ENCODE assay signal across 8 mouse cellular contexts in genomic region chr3:88337367-88338020, GRCm38 (mm10). TPM values are rescaled to one million over a fixed set of nuclear protein-coding genes. Genes with fewer than 3 reads are reported as not detected.
DNase-seq lines count a peak whose midpoint lies in the region; ATAC-seq and TF ChIP-seq lines count a peak whose summit lies in the region.

No protein-coding gene starts in this region.

- H3K27ac ChIP-seq in lung, postnatal 0 days (ENCODE audit: low read length), result 0 out of 2 replicates have a peak overlapping the region, but pooled peaks have one; percentile 28
- peak overlapping the region; percentile 20; the same call in 1 of the 2 replicates for H3K27ac ChIP-seq in bone marrow, adult 2 months (ENCODE audit: control insufficient read depth, insufficient read depth, low read depth, low read length, poor library complexity)
- H3K27ac ChIP-seq in liver, embryonic 14.5 days, result peak overlapping the region; percentile 97
- peak overlapping the region; percentile 76 for H3K27ac ChIP-seq in stomach, postnatal 0 days (replicated peaks)

- TF ChIP-seq POLR2A in bone marrow, adult 2 months (IDR thresholded peaks at IDR 0.05; ENCODE audit: borderline replicate concordance, control insufficient read depth, low read depth, low read length), result no peak

- peak; percentile 33 for DNase-seq in lung, postnatal 0 days (ENCODE audit: low spot score)
- DNase-seq in lung, postnatal 36 days, result no peak
- peak; percentile 57 to 70 (median 66) for DNase-seq in liver, embryonic 14.5 days (ENCODE audit: low read depth in 3 of 3, low spot score in 3 of 3)
- DNase-seq in stomach, postnatal 0 days (ENCODE audit: low spot score), result peak; percentile 33
- no peak for DNase-seq in testis, postnatal 10 days (ENCODE audit: low spot score)
- no peak for DNase-seq in cerebellum, adult 11 months

- peaks cover 4% of the 10 kb centered on the region; the same call in 1 of the 2 replicates for H3K4me1 ChIP-seq in lung, postnatal 0 days (ENCODE audit: insufficient read depth, low read depth, low read length)
- peaks cover 2% of the 10 kb centered on the region; the same call in 1 of the 2 replicates for H3K4me1 ChIP-seq in bone marrow, adult 2 months (ENCODE audit: control insufficient read depth, insufficient read depth, low read length)
- H3K4me1 ChIP-seq in liver, embryonic 14.5 days (replicated peaks; ENCODE audit: control insufficient read depth in 2 of 2, insufficient read depth in 2 of 2, low read length in 1 of 2), result peaks cover 41 to 48% of the 10 kb centered on the region in 2 experiments
- peaks cover 3% of the 10 kb centered on the region; the same call in 1 of the 2 replicates for H3K4me1 ChIP-seq in stomach, postnatal 0 days (replicated peaks; ENCODE audit: control insufficient read depth, insufficient read depth)

- ATAC-seq in lung, postnatal 0 days, result no peak
- ATAC-seq in granulocyte monocyte progenitor cell, adult 5-6 weeks (replicated peaks; ENCODE audit: poor library complexity, severe bottlenecking), result peak; percentile 58
- ATAC-seq in liver, embryonic 14.5 days (ENCODE audit: insufficient read depth), result peak; percentile 30
- no peak for ATAC-seq in stomach, postnatal 0 days (ENCODE audit: low FRiP score, low TSS enrichment)

- no peak overlapping the region for H3K4me3 ChIP-seq in lung, postnatal 0 days (ENCODE audit: low read depth, low read length)
- peak overlapping the region; percentile 6 for H3K4me3 ChIP-seq in bone marrow, adult 2 months (replicated peaks; ENCODE audit: control insufficient read depth, low read depth, low read length)
- H3K4me3 ChIP-seq in liver, embryonic 14.5 days (ENCODE audit: insufficient read depth in 1 of 2, low read depth in 2 of 2, low read length in 2 of 2), result peak overlapping the region; percentile 72 to 78
- H3K4me3 ChIP-seq in stomach, postnatal 0 days (ENCODE audit: low read depth, low read length), result no peak overlapping the region

- no peaks in the 10 kb centered on the region for H3K9me3 ChIP-seq in lung, postnatal 0 days (ENCODE audit: low read length)
- no peaks in the 10 kb centered on the region for H3K9me3 ChIP-seq in liver, embryonic 14.5 days (ENCODE audit: control insufficient read depth, low read length)
- no peaks in the 10 kb centered on the region for H3K9me3 ChIP-seq in stomach, postnatal 0 days (ENCODE audit: control insufficient read depth, low read length)

- H3K4me2 ChIP-seq in lung, postnatal 0 days (replicated peaks; ENCODE audit: low read depth, low read length), result peak overlapping the region; percentile 75
- peak overlapping the region; percentile 94 for H3K4me2 ChIP-seq in liver, embryonic 14.5 days (ENCODE audit: low read depth)
- H3K4me2 ChIP-seq in stomach, postnatal 0 days (replicated peaks; ENCODE audit: low read depth), result peak overlapping the region; percentile 31

- H3K36me3 ChIP-seq in lung, postnatal 0 days (ENCODE audit: insufficient read depth, low read length), result peaks cover 10% of the 10 kb centered on the region; the same call in 1 of the 2 replicates
- peaks cover 9% of the 10 kb centered on the region for H3K36me3 ChIP-seq in liver, embryonic 14.5 days (replicated peaks; ENCODE audit: control insufficient read depth, insufficient read depth, low read depth)
- H3K36me3 ChIP-seq in stomach, postnatal 0 days (ENCODE audit: control insufficient read depth, insufficient read depth, low read length), result peaks cover 3% of the 10 kb centered on the region

- WGBS in lung, postnatal 0 days, result 65% methylated on average over 11 of the region's 11 CpGs
- WGBS in bone marrow, adult 2 months, result 9% methylated on average over 11 of the region's 11 CpGs
- WGBS in liver, embryonic 14.5 days (ENCODE audit: insufficient replicate concordance), result 10% methylated on average over 11 of the region's 11 CpGs
- 48% methylated on average over 11 of the region's 11 CpGs for WGBS in stomach, postnatal 0 days

- TF ChIP-seq CTCF in lung, postnatal 0 days (IDR thresholded peaks at IDR 0.05), result no peak
- TF ChIP-seq CTCF in bone marrow, adult 2 months (IDR thresholded peaks at IDR 0.05; ENCODE audit: control insufficient read depth, insufficient read depth, low read length), result no peak
- no peak for TF ChIP-seq CTCF in liver, embryonic 14.5 days (IDR thresholded peaks at IDR 0.05; ENCODE audit: low read depth)
- TF ChIP-seq CTCF in stomach, postnatal 0 days (IDR thresholded peaks at IDR 0.05; ENCODE audit: low read depth), result no peak

- no peaks in the 10 kb centered on the region for H3K27me3 ChIP-seq in lung, postnatal 0 days (replicated peaks; ENCODE audit: insufficient read depth, low read length)
- no peaks in the 10 kb centered on the region for H3K27me3 ChIP-seq in liver, embryonic 14.5 days (ENCODE audit: control insufficient read depth, insufficient read depth, low read length)
- H3K27me3 ChIP-seq in stomach, postnatal 0 days (ENCODE audit: control insufficient read depth, insufficient read depth, low read length), result no peaks in the 10 kb centered on the region

- peak overlapping the region; percentile 16; the same call in 1 of the 2 replicates for H3K9ac ChIP-seq in lung, postnatal 0 days (replicated peaks; ENCODE audit: low read depth)
- peak overlapping the region; percentile 86 for H3K9ac ChIP-seq in liver, embryonic 14.5 days (replicated peaks)
- 0 out of 2 replicates have a peak overlapping the region, but pooled peaks have one; percentile 28 for H3K9ac ChIP-seq in stomach, postnatal 0 days (ENCODE audit: low read length)

- no peak for TF ChIP-seq EP300 in lung, postnatal 0 days (IDR thresholded peaks at IDR 0.05)
- no peak for TF ChIP-seq EP300 in liver, embryonic 14.5 days (IDR thresholded peaks at IDR 0.05; ENCODE audit: low read depth)
- no peak for TF ChIP-seq EP300 in stomach, postnatal 0 days (optimal IDR thresholded peaks at IDR 0.05)

RNA-seq across cellular contexts. Expression of gene Smg5, which starts 1.4 kb away (rescaled TPM):
- polyA plus RNA-seq in lung, postnatal 0 days (2015; fragmentation: Nextera tagmentation; extraction: Ambion mirVana), result 19.7 and 19.8 TPM in 2 replicates
- 37.2 and 65.6 TPM in 2 replicates for polyA plus RNA-seq in bone marrow, adult 2 months (2011; ENCODE audit: insufficient read depth, insufficient read length, low replicate concordance, missing spikeins)
- total RNA-seq in granulocyte monocyte progenitor cell, adult 5-6 weeks (2014; fragmentation: Nextera tagmentation), result 50.8 and 53.1 TPM in 2 replicates
- total RNA-seq in granulocyte monocyte progenitor cell, adult 5-6 weeks (2017), result 64.1 and 79.0 TPM in 2 replicates
- 33.6 and 36.6 TPM in 2 replicates for polyA plus RNA-seq in liver, embryonic 14.5 days (2012; rRNA removed)
- 18.8 and 23.7 TPM in 2 replicates for polyA plus RNA-seq in liver, embryonic 14.5 days (2014; fragmentation: Nextera tagmentation; extraction: Ambion mirVana)
- 15.9 and 19.0 TPM in 2 replicates for polyA plus RNA-seq in stomach, postnatal 0 days (2015; fragmentation: Nextera tagmentation; extraction: Ambion mirVana)

RNA-seq across cellular contexts. Expression of gene Tmem79, which starts 1.5 kb away (rescaled TPM):
- polyA plus RNA-seq in lung, postnatal 0 days (2015; fragmentation: Nextera tagmentation; extraction: Ambion mirVana), result 9.0 and 9.6 TPM in 2 replicates
- polyA plus RNA-seq in bone marrow, adult 2 months (2011; ENCODE audit: insufficient read depth, insufficient read length, low replicate concordance, missing spikeins), result 1.8 and 3.1 TPM in 2 replicates
- 0.56 and 2.0 TPM in 2 replicates for total RNA-seq in granulocyte monocyte progenitor cell, adult 5-6 weeks (2014; fragmentation: Nextera tagmentation)
- 0.78 and 1.8 TPM in 2 replicates for total RNA-seq in granulocyte monocyte progenitor cell, adult 5-6 weeks (2017)
- polyA plus RNA-seq in liver, embryonic 14.5 days (2012; rRNA removed), result 0.70 and 0.92 TPM in 2 replicates
- 0.92 and 1.0 TPM in 2 replicates for polyA plus RNA-seq in liver, embryonic 14.5 days (2014; fragmentation: Nextera tagmentation; extraction: Ambion mirVana)
- polyA plus RNA-seq in stomach, postnatal 0 days (2015; fragmentation: Nextera tagmentation; extraction: Ambion mirVana), result 51.9 and 54.1 TPM in 2 replicates

RNA-seq across cellular contexts. Expression of gene Glmp, which starts 12.7 kb away (rescaled TPM):
- 273 and 278 TPM in 2 replicates for polyA plus RNA-seq in lung, postnatal 0 days (2015; fragmentation: Nextera tagmentation; extraction: Ambion mirVana)
- 18.0 and 79.0 TPM in 2 replicates for polyA plus RNA-seq in bone marrow, adult 2 months (2011; ENCODE audit: insufficient read depth, insufficient read length, low replicate concordance, missing spikeins)
- total RNA-seq in granulocyte monocyte progenitor cell, adult 5-6 weeks (2014; fragmentation: Nextera tagmentation), result 123 and 165 TPM in 2 replicates
- total RNA-seq in granulocyte monocyte progenitor cell, adult 5-6 weeks (2017), result 26.7 and 29.3 TPM in 2 replicates
- 29.2 and 31.1 TPM in 2 replicates for polyA plus RNA-seq in liver, embryonic 14.5 days (2012; rRNA removed)
- 51.6 and 52.4 TPM in 2 replicates for polyA plus RNA-seq in liver, embryonic 14.5 days (2014; fragmentation: Nextera tagmentation; extraction: Ambion mirVana)
- 161 and 166 TPM in 2 replicates for polyA plus RNA-seq in stomach, postnatal 0 days (2015; fragmentation: Nextera tagmentation; extraction: Ambion mirVana)

RNA-seq across cellular contexts. Expression of gene Paqr6, which starts 26.9 kb away (rescaled TPM):
- polyA plus RNA-seq in lung, postnatal 0 days (2015; fragmentation: Nextera tagmentation; extraction: Ambion mirVana), result 4.3 and 5.3 TPM in 2 replicates
- polyA plus RNA-seq in bone marrow, adult 2 months (2011; ENCODE audit: insufficient read depth, insufficient read length, low replicate concordance, missing spikeins), result 3.6 TPM in 1 of 2 replicates, not detected in the other
- total RNA-seq in granulocyte monocyte progenitor cell, adult 5-6 weeks (2014; fragmentation: Nextera tagmentation), result not detected in 2 replicates
- not detected in 2 replicates for total RNA-seq in granulocyte monocyte progenitor cell, adult 5-6 weeks (2017)
- 7.8 and 8.7 TPM in 2 replicates for polyA plus RNA-seq in liver, embryonic 14.5 days (2012; rRNA removed)
- 4.1 and 6.6 TPM in 2 replicates for polyA plus RNA-seq in liver, embryonic 14.5 days (2014; fragmentation: Nextera tagmentation; extraction: Ambion mirVana)
- 12.3 and 16.2 TPM in 2 replicates for polyA plus RNA-seq in stomach, postnatal 0 days (2015; fragmentation: Nextera tagmentation; extraction: Ambion mirVana)

RNA-seq across cellular contexts. Expression of gene Bglap3, which starts 35.0 kb away (rescaled TPM):
- 0.14 and 0.39 TPM in 2 replicates for polyA plus RNA-seq in lung, postnatal 0 days (2015; fragmentation: Nextera tagmentation; extraction: Ambion mirVana)
- polyA plus RNA-seq in bone marrow, adult 2 months (2011; ENCODE audit: insufficient read depth, insufficient read length, low replicate concordance, missing spikeins), result 2.0 TPM in 1 of 2 replicates, not detected in the other
- not detected in 2 replicates for total RNA-seq in granulocyte monocyte progenitor cell, adult 5-6 weeks (2014; fragmentation: Nextera tagmentation)
- not detected in 2 replicates for total RNA-seq in granulocyte monocyte progenitor cell, adult 5-6 weeks (2017)
- polyA plus RNA-seq in liver, embryonic 14.5 days (2012; rRNA removed), result 0.27 and 0.38 TPM in 2 replicates
- 0.29 and 0.38 TPM in 2 replicates for polyA plus RNA-seq in liver, embryonic 14.5 days (2014; fragmentation: Nextera tagmentation; extraction: Ambion mirVana)
- 199 and 225 TPM in 2 replicates for polyA plus RNA-seq in stomach, postnatal 0 days (2015; fragmentation: Nextera tagmentation; extraction: Ambion mirVana)

Comparison
In these comparisons a context has a peak if more than half of its experiments do, and no peak if none do; other contexts are left out.
1. DNase-seq: peak in lung, postnatal 0 days (single experiment), liver, embryonic 14.5 days (3 of 3) and stomach, postnatal 0 days (single experiment); none in lung, postnatal 36 days (single experiment), testis, postnatal 10 days (single experiment) and cerebellum, adult 11 months (single experiment).
2. ATAC-seq: peak in granulocyte monocyte progenitor cell, adult 5-6 weeks (single experiment) and liver, embryonic 14.5 days (single experiment); none in lung, postnatal 0 days (single experiment) and stomach, postnatal 0 days (single experiment).
3. H3K27ac ChIP-seq: peak in every context shown above with its lines; median percentile 97 in liver, embryonic 14.5 days; 76 in stomach, postnatal 0 days; 28 in lung, postnatal 0 days; 20 in bone marrow, adult 2 months.
4. H3K4me2 ChIP-seq: peak in every context shown above with its lines; median percentile 94 in liver, embryonic 14.5 days; 75 in lung, postnatal 0 days; 31 in stomach, postnatal 0 days.
5. H3K4me3 ChIP-seq: peak in bone marrow, adult 2 months (single experiment) and liver, embryonic 14.5 days (2 of 2); none in lung, postnatal 0 days (single experiment) and stomach, postnatal 0 days (single experiment).
6. H3K9ac ChIP-seq: peak in every context shown above with its lines; median percentile 86 in liver, embryonic 14.5 days; 28 in stomach, postnatal 0 days; 16 in lung, postnatal 0 days.